Mouse (Mus musculus) spleen, postnatal 10 days (tissue): ENCODE results near the gene Parp11.
"Not testable (repeated sequence)": the region's sequence is repeated elsewhere in the genome, so short reads cannot be mapped to it uniquely, and the experiment has no call there.

Source experiments
- DNase-seq, 2 experiments: peaks; one replicate each; pipeline ENCODE4 v3.0.0; 2021 to 2022; ENCODE audit warnings: low spot score in 2 of 2

Parp11 gene

GRCm38 (mm10) chr6:127496841-127497656, 50.4 kb downstream of the Parp11 start:
- no peak for DNase-seq

GRCm38 (mm10) chr6:127500119-127500518, 53.5 kb downstream of the Parp11 start:
- DNase-seq, result no peak

GRCm38 (mm10) chr6:127500806-127501205, 54.2 kb downstream of the Parp11 start:
- DNase-seq, result no peak

- peak in 1 of 2 experiments; percentile 58 for DNase-seq
Observed at GRCm38 (mm10) chr6:127502530-127502929, 55.9 kb downstream of the Parp11 start.

- DNase-seq, result not testable (repeated sequence)
Observed at GRCm38 (mm10) chr6:127513776-127514175, 67.1 kb downstream of the Parp11 start.

- DNase-seq, result no peak
Observed at GRCm38 (mm10) chr6:127521176-127521575, 74.5 kb downstream of the Parp11 start.

- no peak for DNase-seq
Observed at GRCm38 (mm10) chr6:127522326-127522725, 75.7 kb downstream of the Parp11 start.

- DNase-seq, result peak; percentile 64 to 82
Observed at GRCm38 (mm10) chr6:127524442-127524841, 77.8 kb downstream of the Parp11 start.

GRCm38 (mm10) chr6:127528625-127529024, 82.0 kb downstream of the Parp11 start:
- no peak for DNase-seq

- peak; percentile 62 to 81 for DNase-seq
Observed at GRCm38 (mm10) chr6:127529451-127529850, 82.8 kb downstream of the Parp11 start.

- no peak for DNase-seq
Observed at GRCm38 (mm10) chr6:127530206-127530605, 83.6 kb downstream of the Parp11 start.

GRCm38 (mm10) chr6:127531412-127532205, 85.0 kb downstream of the Parp11 start:
- no peak for DNase-seq

- no peak for DNase-seq
Observed at GRCm38 (mm10) chr6:127532304-127532703, 85.7 kb downstream of the Parp11 start.

- no peak for DNase-seq
Observed at GRCm38 (mm10) chr6:127533766-127534165, 87.1 kb downstream of the Parp11 start.

- DNase-seq, result no peak
Observed at GRCm38 (mm10) chr6:127537035-127537434, 90.4 kb downstream of the Parp11 start.

GRCm38 (mm10) chr6:127538118-127538517, 91.5 kb downstream of the Parp11 start:
- no peak for DNase-seq

- no peak for DNase-seq
Observed at GRCm38 (mm10) chr6:127539226-127539625, 92.6 kb downstream of the Parp11 start.

- no peak for DNase-seq
Observed at GRCm38 (mm10) chr6:127539659-127540058, 93.0 kb downstream of the Parp11 start.

- DNase-seq, result no peak
Observed at GRCm38 (mm10) chr6:127540517-127540916, 93.9 kb downstream of the Parp11 start.

- peak in 1 of 2 experiments; percentile 53 for DNase-seq
Observed at GRCm38 (mm10) chr6:127541617-127542374, 95.2 kb downstream of the Parp11 start.
